Mouse (Mus musculus) layer of hippocampus, postnatal 25 days (tissue): ENCODE measurements around the gene Cep89. TPM values are rescaled to one million over a fixed set of nuclear protein-coding genes. Genes with fewer than 3 reads are reported as not detected.
A peak's percentile ranks its signal among the peaks of the same experiment; 100 is the strongest.

Experiments
- DNase-seq, 2 experiments: peaks; one replicate each; pipeline ENCODE4 v3.0.0; 2022; ENCODE audit warnings: mixed read lengths in 2 of 2, low spot score in 1 of 2; ENCODE audit errors: extremely low spot score in 1 of 2
- total RNA-seq, 2 experiments: library from RNA; stranded (reverse); gene quantifications; 2 replicates each; pipeline ENCODE4 v1.2.3; 2021

The Cep89 gene
- total RNA-seq, 2 experiments from 2014 or later: 11.8 to 22.6 TPM

DNA sequence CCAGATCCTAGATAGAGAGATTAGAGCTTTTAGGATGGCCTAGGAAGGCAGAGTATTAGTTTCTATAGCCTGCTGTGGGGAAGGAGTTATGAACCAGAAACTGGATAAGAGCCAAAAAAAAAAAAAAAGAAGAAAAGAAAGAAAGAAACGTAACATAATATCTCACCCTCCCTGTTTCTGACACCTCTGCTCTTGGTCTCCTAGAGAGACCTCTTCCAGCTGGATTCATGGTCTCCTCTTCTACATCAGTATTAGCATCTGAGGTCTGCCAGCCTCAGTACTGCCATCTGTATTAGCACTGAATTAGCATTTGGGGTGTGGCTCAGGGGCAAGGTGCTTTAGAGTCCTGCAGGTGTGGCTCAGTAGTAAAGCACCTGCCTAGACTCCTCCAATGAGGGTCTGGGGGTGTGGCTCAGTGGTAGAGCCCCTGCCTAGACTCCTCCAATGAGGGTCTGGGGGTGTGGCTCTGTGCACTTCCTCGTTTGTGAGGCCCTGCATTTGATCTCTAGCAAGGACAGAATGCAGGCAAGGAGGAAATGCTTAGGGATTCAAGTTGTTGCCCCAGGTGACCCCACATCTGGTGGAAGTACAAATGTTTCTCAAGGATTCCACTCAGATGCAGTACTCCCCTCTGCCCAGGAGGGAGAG is 14.0 kb upstream of the Cep89 start:
- no peak for DNase-seq

DNA sequence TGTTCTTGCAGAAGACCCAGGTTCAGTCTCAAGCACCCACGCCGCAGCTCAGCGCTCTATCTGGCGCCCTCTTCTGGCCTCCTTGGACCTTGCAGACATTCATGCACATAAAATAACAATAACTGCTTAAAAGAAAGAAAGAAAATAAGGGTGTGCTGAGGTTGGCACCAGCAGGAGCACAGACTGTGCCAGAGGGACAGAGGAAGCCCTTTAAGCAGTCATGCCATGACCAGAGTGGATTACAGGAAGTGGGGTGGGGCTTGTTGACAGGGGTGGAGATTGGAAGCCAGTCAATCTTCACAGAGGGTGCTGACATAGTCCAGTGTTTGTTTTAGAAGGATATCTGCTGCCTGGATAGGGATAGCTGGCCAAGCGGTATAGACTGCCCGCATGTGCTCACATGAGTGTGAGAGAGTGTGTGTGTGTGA is 10.3 kb upstream of the Cep89 start:
- DNase-seq: no peak

DNA sequence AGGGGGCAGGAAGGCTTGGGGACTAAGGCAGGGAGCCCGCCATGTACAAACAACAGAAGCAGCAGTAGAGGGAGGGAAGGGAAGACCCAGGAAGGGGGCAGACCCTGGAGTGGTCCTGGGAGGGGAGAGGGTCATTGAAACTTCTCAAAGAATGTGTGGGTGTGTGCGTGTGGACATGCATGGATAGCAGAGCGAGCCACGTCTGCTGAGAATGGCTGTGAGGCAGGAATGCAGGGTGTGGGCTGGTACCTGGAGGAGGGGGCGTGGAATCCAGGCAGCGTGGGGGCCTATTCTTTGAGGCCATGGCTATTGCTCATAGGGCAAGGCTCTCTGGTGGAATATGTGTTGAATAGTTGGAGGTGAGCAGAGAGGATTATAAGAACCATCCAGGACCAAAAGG is 8.1 kb upstream of the Cep89 start:
- DNase-seq: no peak

DNA sequence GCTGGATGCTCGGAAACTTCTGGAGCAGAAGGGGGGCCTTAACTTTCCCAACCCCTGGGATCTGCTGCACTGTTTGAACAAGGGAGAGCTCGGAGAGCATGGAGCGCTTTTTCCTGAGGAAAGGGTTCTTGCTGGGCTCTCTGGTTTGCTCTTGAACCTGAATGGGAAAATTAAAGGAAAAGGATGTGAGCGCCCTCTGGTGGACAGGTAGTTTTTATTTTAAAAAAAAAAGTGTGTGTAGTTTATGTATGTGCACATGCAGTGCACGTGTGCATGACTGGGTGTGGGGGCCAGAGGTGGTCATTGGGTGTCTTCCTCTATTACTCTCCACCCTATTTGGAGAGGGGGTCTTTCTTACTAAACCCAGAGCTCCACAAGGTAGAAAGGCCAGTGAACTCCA is 3.9 kb upstream of the Cep89 start:
- peak in 1 of 2 experiments; percentile 45 for DNase-seq

DNA sequence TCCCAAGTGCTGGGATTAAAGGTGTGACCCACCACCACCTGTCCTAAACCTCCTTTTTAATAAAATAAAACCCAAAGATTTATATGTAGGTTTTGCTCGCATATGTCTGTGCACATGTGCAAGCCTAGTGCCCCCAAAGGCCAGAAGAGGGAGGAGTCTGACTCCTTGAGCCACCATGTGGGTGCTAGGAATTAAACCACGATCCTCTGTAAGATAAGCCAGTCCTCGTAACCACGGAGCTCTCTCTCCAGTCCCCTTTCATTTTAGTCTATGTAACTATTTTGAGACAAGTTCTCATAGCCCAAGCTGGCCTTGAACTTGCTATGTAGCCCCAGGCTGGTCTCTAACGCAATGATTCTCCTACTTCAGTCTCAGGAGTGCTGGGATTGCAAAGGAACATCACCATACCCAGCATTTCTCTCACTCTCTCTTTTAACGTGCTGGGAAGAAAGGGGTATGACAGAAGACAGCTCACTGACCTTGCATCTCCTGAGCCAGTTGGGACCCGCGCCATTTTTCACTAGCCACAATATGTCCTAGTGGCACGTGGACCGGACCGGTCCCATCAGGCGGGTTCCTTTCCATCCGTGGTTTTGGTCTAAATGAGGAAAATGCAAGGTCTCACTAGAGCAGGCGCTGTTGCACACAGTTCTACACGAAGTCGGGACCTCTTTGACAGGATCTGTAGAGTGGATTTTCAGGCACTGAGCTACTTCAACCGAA is 940 bp upstream of the Cep89 start:
- DNase-seq: no peak

DNA sequence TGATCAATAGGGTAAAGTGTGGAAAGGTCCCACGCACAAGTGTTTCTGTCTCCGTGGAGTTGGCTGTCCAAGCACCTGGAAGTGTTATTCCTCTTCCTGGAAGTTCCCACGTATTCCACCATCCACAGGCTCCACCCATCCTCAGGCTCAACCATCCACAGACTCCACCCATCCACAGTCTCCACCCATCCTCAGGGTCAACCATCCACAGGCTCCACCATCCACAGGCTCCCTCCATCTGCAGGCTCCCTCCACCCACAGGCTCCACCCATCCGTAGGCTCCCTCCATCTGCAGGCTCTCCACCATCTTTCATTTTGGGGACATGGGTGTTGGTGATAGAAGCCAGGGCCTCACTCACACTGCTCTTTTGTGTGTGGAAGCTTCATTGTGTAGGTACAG is 4.3 kb downstream of the Cep89 start:
- no peak for DNase-seq

DNA sequence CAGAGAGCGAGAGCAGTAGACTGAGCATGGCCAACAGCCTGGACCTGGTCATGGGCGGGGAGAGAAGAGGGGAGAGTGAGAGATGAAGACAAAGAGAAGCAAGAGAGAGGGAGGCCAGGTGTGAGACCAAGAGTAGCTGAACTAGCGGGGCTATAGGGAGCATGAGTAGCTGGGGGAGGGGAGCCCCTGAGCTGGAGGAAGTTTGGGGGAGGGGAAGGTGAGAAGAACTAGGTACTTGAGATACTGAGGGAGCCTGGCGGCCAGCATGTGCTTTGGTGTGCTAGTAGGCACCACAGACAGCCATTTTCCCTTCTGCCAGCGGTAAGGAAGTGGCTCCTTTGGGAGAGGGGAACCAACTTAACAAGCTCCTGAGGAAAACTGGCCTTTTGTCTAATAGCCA is 18.4 kb downstream of the Cep89 start:
- DNase-seq: no peak

DNA sequence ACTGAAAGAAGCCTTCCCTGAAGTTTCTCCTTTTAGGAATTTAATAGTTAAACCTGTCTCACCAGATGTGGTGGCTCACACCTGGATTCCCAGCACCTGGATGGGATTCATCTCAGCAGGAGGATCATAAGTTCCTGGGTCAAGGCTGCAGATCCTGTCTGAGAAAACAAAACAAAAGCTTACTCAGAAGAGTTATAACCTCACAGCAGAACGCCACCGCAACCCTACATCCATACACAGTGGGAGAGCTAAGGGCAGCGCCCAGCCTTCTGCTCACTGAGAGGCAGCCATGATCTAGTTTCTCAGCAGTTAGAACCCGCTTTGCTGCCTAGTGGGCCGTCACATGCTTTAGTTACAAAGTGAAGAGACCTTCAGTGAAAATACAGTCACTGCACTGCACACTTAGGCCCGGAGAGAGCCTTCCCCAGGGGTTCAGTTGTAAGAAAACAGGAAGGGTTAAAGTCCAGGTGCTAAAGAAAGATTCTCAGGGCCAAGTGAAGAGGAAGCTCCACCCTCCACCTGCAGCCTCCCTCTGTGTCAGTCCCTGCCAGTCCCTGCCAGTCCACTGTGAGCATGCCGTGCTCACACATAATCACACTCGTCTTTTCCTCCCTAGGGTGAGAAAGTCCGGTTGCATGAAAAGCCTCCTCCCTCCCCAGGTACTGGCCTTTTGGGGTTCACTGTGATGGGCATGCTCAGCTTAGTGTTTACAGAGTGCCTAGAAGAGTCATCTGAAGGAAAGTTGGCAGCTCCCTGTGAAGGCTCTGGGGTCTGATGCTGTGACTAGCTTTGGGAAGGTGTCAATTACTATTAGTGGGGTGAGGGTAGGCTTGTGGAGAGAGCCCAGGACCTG is 19.2 kb downstream of the Cep89 start:
- DNase-seq: no peak

DNA sequence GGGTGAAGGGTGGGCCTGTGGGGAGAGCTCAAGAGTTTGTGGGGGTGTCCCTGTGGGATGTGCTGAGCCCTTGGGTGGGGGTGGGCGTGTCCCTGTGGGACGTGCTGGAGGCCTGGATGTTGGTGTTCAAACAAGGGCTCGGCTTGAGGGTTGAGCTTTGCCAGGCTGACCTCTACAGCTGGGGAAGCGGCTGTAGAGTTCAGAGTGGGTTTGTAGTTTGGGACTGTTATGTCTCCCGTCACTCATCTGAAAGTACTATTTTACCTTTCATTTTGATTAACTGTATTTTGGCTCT is 19.8 kb downstream of the Cep89 start:
- no peak for DNase-seq

DNA sequence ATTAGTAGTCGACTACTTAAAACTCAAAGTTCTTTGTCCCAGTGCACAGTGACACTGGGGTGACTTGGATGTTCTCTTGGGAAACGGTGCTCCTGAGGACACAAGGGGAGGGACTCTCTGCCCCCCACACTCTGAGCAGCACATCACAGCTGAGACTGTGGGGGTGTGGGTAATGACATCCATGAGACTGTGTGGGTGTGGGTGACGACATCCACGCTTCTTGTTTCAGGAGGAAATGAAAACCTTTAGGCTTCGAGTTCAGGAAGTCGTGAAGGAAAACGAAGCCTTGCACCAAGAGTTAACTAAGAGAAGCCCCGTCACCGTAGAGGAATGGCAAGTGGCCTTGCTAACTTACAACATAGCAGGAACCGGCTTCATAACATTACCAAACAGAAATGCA is 26.2 kb downstream of the Cep89 start:
- no peak for DNase-seq

DNA sequence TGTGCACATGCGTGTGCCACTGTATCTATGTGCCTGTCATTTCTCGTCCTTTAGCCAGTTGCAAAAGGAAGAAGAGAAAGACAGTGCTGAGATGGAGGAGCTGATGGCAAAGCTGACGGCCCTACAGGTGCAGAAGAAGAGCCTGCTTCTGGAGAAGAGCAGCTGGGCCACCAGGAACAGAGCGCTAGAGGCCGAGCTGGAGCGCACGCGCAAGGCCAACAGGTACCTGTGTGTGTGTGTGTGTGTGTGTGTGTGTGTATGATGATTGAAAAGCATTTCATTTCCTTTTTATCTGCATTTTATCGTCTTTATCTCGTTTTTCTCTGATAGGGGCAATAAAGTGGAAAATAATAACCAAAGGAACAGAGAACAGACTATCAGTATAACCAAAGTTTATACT is 31.3 kb downstream of the Cep89 start:
- DNase-seq: no peak

DNA sequence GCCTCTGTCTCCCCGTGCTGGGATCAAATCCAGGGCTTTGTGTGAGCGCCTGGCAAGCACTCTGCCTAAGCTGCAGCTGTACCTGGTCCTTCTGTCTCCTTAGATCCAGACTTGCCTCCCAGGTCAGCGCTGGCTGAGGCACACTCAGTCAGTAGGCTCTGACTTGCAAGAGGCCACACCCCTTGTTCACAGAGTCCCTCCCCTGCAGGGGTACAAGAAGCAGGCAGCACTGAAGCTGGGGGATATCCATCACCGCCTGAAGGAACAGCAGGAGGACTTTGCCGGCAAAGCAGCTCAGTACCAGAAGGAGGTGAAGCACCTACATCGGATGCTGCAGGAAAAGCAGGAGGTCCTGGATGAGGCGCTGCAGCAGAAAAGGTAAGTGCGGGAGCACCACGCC is 38.4 kb downstream of the Cep89 start:
- DNase-seq: no peak

DNA sequence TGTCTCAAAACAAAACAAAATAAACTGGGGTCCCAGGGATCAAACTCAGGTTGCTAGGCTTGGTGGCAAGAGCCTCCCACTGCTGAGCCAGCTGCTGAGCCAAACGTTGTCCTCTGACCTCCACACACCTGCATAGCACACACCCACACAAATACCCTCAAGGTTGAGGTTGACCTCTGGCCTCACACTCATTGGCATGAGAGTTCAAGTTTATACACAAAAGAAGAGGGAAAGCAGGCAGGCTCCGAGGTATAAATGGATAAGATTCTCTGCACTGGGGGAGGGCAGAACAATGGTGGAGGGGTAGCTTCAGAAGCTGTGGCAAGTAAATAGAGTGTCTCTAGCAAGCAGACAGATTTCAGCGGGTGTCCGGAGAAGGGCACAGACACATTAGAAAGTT is 50.7 kb downstream of the Cep89 start:
- DNase-seq: no peak

DNA sequence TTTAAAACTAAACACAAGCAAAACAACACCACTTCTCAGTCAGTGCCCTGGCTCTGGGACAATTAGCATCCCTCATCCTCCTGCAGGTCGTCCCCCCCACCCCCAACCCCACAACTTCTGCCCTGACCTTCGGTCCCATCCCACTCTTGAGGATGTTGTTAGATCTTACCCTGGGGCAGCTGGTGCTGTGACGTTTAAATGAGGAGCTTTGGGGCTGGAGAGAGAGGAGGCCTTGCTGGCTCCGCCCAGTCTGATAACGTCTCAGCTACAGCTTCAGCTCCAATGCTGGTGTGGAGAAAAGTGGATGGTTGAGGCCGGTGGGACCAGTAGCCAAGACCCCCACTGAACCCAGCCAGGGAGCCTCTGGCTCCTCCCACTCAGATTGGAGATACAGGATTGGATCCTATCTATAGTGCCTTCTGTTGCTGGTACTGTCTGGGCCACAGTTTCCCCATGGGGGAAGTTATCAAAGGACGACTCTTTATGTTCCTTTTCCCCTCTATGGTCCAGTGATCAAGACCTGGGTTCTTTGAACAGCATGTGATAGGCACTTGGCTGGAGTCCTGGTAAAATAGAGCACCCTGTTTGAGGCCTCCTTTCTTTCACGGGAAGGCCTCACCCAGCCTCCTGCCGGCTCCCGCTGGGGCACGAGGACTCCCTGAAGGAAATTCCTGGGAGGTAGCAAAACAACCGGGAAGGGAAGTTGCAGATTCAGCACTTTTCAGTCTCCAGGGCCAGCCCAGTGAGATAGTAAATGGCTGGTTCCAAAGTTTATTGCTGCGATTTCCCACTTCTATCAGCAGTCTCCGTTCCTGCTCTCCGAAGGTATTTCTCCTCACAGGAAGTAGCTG is 51.4 kb downstream of the Cep89 start, which contains the start of gene Slc7a9:
Gene Slc7a9, plus strand, starts transcription at position 801 of the 851 bp plus-strand sequence.
- DNase-seq: no peak

DNA sequence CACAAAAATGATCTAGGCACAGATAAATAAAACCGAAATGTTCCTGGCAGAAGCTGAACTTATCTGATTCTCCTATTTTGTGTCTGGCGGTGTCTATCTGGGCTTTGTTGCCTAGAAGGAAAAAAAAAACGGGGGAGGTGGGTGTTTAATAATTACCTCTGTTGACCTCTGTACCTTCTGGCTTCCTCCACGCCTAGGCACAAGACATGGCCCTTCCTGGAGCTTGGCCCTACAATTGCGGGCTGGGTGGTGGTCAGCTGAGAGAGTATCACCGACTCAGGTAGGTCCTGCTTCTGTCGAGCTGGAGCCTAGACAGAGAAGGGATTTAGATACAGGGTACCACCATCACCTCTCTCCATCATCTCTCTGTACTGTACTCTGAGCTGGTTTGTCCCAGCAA is 52.0 kb downstream of the Cep89 start:
- no peak for DNase-seq

DNA sequence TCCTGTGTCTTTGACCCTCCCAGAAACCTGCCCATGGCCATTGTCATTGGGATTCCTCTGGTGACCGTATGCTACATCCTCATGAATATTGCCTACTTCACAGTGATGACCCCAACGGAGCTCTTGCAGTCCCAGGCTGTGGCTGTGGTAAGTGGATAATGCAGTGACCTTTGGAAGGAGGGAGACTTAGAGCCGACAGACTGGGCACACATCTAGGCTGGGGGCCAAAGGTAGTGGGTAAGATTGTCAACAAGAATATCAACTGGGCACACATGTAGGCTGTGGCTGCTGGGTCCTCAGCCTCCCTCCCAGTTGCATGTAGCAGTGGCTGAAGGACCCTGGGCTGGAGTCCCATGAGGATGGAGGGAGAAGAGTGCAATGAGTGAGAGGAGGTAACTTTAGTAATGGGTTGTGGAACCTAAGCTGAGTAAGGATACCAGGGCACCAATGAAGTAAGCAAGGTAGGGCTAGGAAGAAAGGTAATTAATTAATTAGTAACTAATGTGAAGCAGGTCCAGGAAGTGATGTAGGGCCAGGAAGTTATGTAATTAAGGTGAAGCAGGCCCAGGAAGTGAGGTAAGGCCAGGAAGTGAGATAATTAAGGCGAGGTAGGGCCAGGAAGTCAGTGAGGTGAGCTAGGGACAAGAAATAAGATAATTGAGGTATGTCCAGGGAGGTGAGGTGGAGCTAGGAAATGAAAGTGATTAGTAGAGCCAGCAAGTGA is 59.4 kb downstream of the Cep89 start:
- DNase-seq: no peak

DNA sequence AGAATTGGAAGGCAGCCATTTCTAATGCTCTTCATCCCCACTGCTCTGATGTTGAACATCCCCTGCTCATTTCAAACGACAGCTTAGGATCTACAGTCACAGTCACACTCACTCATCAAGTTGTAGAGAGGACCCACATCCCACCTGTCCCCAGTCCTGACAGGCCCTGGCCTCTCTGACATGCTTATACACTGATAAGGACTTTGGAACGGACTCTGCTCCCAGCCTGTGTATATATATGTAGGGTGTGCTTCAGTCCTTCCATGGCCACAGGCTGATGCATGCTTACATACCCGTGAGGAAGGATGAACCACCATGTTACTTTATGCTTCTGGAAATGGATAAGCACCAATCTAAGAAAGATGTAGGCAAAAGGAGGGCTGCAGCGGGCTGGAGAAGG is 64.1 kb downstream of the Cep89 start:
- DNase-seq: no peak

DNA sequence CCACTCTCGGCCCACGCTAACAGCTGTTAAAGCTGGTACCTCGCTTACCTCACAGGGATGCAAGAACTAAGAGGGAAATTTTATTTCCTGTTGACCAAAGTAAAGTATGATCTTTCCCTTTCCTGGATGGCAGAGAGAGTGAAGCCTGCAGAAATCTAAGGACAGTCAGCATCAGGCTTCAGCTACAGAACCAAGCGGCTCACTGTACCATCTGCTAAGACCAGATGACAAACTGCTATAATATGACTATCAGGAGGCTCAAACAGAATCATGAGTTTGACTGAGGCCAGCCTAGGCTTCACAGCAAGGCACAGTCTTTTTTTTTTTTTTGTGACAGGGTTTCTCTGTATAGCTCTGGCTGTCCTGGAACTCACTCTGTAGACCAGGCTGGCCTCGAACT is 68.2 kb downstream of the Cep89 start:
- no peak for DNase-seq

DNA sequence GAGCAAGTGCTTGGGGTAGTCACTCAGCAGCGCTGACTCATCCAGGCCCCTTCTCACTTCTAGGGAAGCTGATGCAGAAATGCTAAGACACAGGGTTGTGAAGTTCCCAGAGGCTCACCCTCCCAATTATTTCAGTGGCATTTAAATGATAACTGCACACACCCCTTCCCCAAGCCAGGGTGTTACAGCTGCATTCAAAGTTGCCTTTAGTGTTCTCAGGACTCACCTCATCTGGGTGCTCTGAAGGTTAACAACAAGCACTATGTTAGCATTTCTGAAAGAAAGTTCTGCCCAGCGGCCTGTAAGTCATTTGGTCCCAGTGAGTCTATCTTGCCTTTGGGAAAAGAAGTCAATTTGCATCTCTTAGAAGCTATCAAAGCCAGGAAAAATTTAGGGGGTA is 71.0 kb downstream of the Cep89 start:
- DNase-seq: no peak

DNA sequence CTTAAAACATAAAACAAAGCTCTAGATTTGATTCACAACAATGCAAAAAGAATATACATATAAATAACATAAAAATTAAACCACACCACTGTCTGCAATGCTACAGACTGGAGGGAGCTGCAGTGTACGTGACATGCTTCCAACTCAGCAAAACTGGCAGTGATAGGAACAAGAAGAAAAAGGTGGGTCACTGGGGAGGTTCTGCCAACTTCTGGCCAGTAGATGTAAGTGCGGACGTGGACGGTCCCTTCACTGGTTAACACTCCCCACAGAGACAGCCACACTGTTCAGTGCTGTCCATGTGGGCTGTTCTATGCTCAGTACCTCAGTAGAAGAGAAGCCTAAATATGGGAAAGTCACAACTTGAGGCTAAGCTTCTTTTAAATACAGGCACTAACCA is 74.0 kb downstream of the Cep89 start:
- no peak for DNase-seq
